8 mouse cellular contexts compared by ENCODE assay signal in the genomic region with DNA sequence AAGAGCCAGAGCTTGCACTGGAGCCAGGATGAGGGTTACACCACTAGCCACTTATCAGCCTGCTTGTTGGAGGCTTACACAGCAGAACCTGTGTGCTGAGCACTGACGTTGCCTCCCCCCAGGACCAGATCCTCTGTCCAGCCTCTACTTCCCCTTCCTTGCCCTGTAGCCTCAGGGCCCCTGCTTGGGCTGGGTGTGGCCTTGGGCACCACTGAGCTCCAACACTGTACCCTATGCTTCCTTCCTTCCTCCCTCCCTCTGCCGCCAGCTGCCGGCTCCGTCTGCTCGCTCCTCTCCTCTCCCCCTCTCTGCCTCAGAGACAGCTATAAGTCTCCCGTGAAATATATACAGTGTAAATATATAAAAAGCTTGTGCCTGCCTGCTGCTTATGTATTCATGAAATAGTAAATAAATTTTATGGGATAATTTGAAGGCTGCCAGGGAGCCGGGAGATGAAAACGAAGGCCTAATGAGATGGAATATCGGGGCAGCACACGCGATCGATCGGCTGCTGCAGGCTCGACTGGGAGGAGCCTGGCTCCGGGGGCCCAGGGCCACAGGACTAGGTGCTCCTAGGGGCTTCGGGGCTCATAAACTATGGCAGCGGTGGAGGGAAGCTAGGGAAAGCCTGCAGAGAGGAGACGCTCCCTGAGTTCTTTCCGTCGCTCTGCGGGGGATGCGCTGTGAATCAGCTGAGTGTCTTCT.
A peak's percentile ranks its signal among the peaks of the same experiment; 100 is the strongest.
DNase-seq lines count a peak whose midpoint lies in the region; ATAC-seq and TF ChIP-seq lines count a peak whose summit lies in the region.

No protein-coding gene starts in this region.

- ATAC-seq in hindbrain, embryonic 16.5 days = peak; percentile 85
- no peak for ATAC-seq in midbrain, embryonic 11.5 days (ENCODE audit: low FRiP score)

- TF ChIP-seq POLR2A in brain, embryonic 14.5 days (IDR thresholded peaks at IDR 0.05; ENCODE audit: borderline replicate concordance, extremely low read depth, insufficient read depth, insufficient read length, poor library complexity, severe bottlenecking) = no peak

- WGBS in hindbrain, embryonic 16.5 days = 9% methylated on average over 22 of the region's 22 CpGs
- 17% methylated on average over 22 of the region's 22 CpGs for WGBS in midbrain, embryonic 11.5 days

- H3K4me2 ChIP-seq in hindbrain, embryonic 16.5 days (ENCODE audit: low read length) = peak overlapping the region; percentile 41
- H3K4me2 ChIP-seq in midbrain, embryonic 11.5 days = peak overlapping the region; percentile 35

- no peak overlapping the region for H3K9ac ChIP-seq in hindbrain, embryonic 16.5 days (ENCODE audit: low read depth, low read length)
- H3K9ac ChIP-seq in midbrain, embryonic 11.5 days (ENCODE audit: low read length) = peak overlapping the region; percentile 30; the same call in 1 of the 2 replicates

- intact Hi-C loops in gastrocnemius, adult 2 months (cut with DNase I) = no loop called here

- TF ChIP-seq CTCF in gastrocnemius, adult 2 months (IDR thresholded peaks at IDR 0.05) = no peak
- TF ChIP-seq CTCF in brain, embryonic 14.5 days (IDR thresholded peaks at IDR 0.05; ENCODE audit: borderline replicate concordance, extremely low read depth, insufficient read depth, insufficient read length) = no peak

- no peaks in the 10 kb centered on the region for H3K9me3 ChIP-seq in hindbrain, embryonic 16.5 days (ENCODE audit: control insufficient read depth, low read length)
- H3K9me3 ChIP-seq in midbrain, embryonic 11.5 days (ENCODE audit: control insufficient read depth, low read length) = no peaks in the 10 kb centered on the region

- H3K4me3 ChIP-seq in gastrocnemius, adult 2 months = peak overlapping the region; percentile 24; the same call in 1 of the 2 replicates
- no peak overlapping the region for H3K4me3 ChIP-seq in hindbrain, embryonic 16.5 days (ENCODE audit: low read length)
- no peak overlapping the region for H3K4me3 ChIP-seq in midbrain, embryonic 11.5 days (ENCODE audit: low read depth, low read length)

- DNase-seq in gastrocnemius, adult 2 months = no peak
- no peak for DNase-seq in gastrocnemius, adult 8-10 months (ENCODE audit: low spot score in 2 of 2)
- peak; percentile 84 for DNase-seq in brain, embryonic 14.5 days (ENCODE audit: low read depth)
- peak; percentile 89 for DNase-seq in midbrain, embryonic 11.5 days (ENCODE audit: low spot score, missing footprints)
- DNase-seq in B cell, adult 2 months = no peak
- DNase-seq in adrenal gland, postnatal 36 days = no peak
- DNase-seq in heart, adult 9 months (ENCODE audit: low spot score in 2 of 2) = no peak

- no peak overlapping the region for H3K27ac ChIP-seq in gastrocnemius, adult 2 months
- H3K27ac ChIP-seq in hindbrain, embryonic 16.5 days (ENCODE audit: low read depth, low read length) = peak overlapping the region; percentile 60
- no peak overlapping the region for H3K27ac ChIP-seq in midbrain, embryonic 11.5 days (ENCODE audit: low read depth, low read length)

- H3K36me3 ChIP-seq in hindbrain, embryonic 16.5 days (ENCODE audit: control insufficient read depth, insufficient read depth, low read length) = no peaks in the 10 kb centered on the region
- no peaks in the 10 kb centered on the region for H3K36me3 ChIP-seq in midbrain, embryonic 11.5 days (ENCODE audit: control insufficient read depth, insufficient read depth, low read length)

- peaks cover 7% of the 10 kb centered on the region for H3K4me1 ChIP-seq in hindbrain, embryonic 16.5 days (ENCODE audit: control insufficient read depth, insufficient read depth, low read depth, low read length)
- peaks cover 3% of the 10 kb centered on the region; the same call in 1 of the 2 replicates for H3K4me1 ChIP-seq in midbrain, embryonic 11.5 days (ENCODE audit: control insufficient read depth, insufficient read depth, low read length)

- no peaks in the 10 kb centered on the region for H3K27me3 ChIP-seq in hindbrain, embryonic 16.5 days (replicated peaks; ENCODE audit: control insufficient read depth, insufficient read depth, low read length)
- H3K27me3 ChIP-seq in midbrain, embryonic 11.5 days (ENCODE audit: control insufficient read depth, insufficient read depth, low read length) = peaks cover 48% of the 10 kb centered on the region

Comparison
In these comparisons a context has a peak if more than half of its experiments do, and no peak if none do; other contexts are left out.
1. DNase-seq: peak in brain, embryonic 14.5 days (single experiment) and midbrain, embryonic 11.5 days (single experiment); none in gastrocnemius, adult 2 months (single experiment), gastrocnemius, adult 8-10 months (0 of 2), B cell, adult 2 months (0 of 2), adrenal gland, postnatal 36 days (0 of 2) and heart, adult 9 months (0 of 2).